Mouse (Mus musculus) MEL (cell line): Measurements from ENCODE around the gene Ntrk3.

Source experiments
- CHD2 ChIP-seq: IDR thresholded peaks from 2 replicates; pipeline ENCODE4 v1.6.1; 2011; ENCODE audit warnings: low read length, improper control_type of control experiment
- CTCF ChIP-seq, 3 experiments: IDR thresholded peaks in 2 of 3; conservative IDR thresholded peaks in 1 of 3; 2 replicates each; pipeline ENCODE4 v1.5.1; 2011 to 2012; ENCODE audit warnings: low read length in 3 of 3, low read depth in 2 of 3, mild to moderate bottlenecking in 2 of 3, improper control_type of control experiment in 1 of 3, inconsistent platforms in 1 of 3, mixed read lengths in 1 of 3, moderate library complexity in 1 of 3; ENCODE audit not compliant: control insufficient read depth in 1 of 3, insufficient read depth in 1 of 3, poor library complexity in 1 of 3, severe bottlenecking in 1 of 3

DNA sequence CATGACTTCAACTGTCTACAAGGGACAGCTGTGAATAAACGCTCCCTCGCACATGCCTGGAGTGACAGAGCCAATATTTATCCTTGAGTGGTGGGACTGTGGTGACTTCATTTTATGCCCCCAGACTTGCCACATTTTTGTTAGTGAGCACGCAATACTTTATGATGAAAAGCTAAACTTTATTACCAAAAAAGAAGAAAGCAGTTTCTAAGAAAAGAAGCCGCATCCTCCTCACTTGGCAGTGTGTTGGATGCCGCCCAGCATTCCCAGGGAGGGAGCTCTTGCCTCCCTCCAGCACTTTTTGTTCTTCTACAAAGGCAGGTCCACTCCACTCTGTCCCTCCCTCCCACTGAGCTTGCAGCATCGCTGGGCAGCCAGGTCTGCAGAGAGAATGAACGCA lies 77.0 kb downstream of the Ntrk3 start:
- TF ChIP-seq CTCF (IDR thresholded peaks at IDR 0.05 in 2 of 3, conservative IDR thresholded peaks at IDR 0.05 in 1 of 3; ENCODE audit: control insufficient read depth in 1 of 3, insufficient read depth in 1 of 3, low read depth in 2 of 3, low read length in 3 of 3, poor library complexity in 1 of 3, severe bottlenecking in 1 of 3) (no peak), CHD2 (no peak)
